Mouse (Mus musculus) left cerebral cortex, adult 18-20 months (tissue): ENCODE results near the gene Cct7. TPM values are rescaled to one million over a fixed set of nuclear protein-coding genes. Genes with fewer than 3 reads are reported as not detected.

Experiments used
- DNase-seq, 2 experiments: peaks; one replicate each; pipeline ENCODE4 v3.0.0; 2021 to 2022; ENCODE audit warnings: low spot score in 2 of 2, mixed read lengths in 1 of 2
- total RNA-seq, 2 experiments: library from RNA; stranded (reverse); gene quantifications; 2 replicates each; pipeline ENCODE4 v1.2.3; 2021

Cct7 gene
- total RNA-seq, 2 experiments from 2014 or later: 227 to 234 TPM

- DNase-seq: no peak
These were observed 49.1 kb downstream of the Cct7 start for GRCm38 (mm10) chr6:85500416-85500815.

GRCm38 (mm10) chr6:85501571-85502102 is 50.3 kb downstream of the Cct7 start:
- DNase-seq: no peak

- peak in 1 of 2 experiments; percentile 46 for DNase-seq
These were observed 51.0 kb downstream of the Cct7 start for GRCm38 (mm10) chr6:85502103-85502910.

DNA sequence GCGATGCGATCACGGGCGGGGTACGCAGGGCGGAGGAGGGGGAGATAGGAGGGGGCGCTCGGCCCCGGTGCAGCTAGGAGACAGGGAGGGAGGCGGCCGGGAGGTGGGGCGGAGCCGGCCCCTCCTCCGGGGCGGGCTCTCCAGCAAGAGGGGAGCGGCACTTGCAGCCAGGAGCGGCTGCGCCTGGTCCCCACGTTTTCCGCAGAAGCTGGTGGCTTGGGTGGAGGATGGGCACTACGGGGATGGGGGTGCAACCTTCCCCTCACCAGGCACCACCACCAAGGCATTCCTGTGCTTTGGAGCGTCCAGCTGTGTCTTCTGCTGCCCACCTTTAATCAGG is 51.6 kb downstream of the Cct7 start, which contains the start of gene Fbxo41:
Fbxo41 (minus strand) TSS at position 84 of the 340 bp plus-strand sequence.
- DNase-seq: peak; percentile 68 to 78

GRCm38 (mm10) chr6:85504908-85505307 is 53.6 kb downstream of the Cct7 start:
- DNase-seq: no peak

DNA sequence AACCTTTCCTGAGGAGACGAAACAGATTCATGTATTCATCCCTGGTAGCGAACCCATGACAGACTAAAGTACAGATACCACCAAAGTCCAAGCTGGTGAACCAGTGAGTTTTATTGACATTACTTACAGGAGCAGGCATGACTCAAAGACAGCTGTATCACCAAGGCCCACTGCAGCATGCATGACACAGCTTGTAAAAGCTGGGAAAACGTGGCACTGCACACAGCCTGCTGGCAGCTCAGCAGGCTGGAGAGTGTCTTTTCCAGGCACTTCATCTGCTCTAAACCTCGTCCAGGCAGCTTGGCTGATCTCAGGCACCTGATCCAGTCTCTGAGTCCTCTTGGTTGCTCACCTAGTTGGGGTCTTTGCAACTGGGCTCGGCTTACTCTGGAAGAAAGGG is 57.3 kb downstream of the Cct7 start:
- DNase-seq: no peak

DNA sequence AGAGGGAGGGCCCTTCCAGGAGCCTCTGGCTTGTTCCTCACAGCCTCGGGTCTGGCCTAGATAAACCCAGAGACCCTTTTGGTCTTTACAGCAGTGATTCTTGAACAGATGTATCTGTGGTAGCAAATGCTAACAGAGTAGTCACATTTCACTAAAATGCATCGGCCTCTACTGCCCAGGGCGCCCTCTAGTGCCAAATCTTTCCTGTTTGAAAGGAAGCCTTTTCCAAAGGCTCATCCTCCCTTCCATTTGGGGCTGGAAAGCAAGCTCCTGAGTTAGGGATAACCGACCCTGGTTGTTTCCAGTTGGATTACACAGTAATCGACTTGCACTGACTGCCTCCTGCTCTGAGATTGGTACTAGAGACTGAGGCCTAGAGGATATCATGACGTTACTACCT is 59.2 kb downstream of the Cct7 start:
- DNase-seq: peak; percentile 79 to 91

GRCm38 (mm10) chr6:85511286-85512055 is 60.2 kb downstream of the Cct7 start:
- peak; percentile 35 to 51 for DNase-seq

DNA sequence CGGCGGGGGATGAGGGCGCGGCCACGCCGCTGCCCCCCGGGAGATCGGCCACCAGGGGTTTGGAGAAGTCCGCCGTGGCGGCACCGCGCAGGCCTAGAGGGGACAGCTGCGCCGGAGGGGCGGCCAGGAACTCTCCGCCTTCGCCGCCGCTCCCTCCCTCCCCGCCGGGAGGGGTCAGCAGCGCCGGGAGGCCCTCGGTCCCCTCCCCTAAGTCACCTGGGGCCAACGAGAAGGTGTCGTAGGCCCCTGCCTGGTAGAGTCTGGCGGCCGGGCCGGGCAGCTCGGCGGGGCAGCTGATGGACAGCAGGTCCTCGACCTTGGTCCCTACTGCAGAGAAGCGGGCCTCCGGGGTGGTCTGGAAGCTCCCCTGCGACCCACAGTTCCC is 60.7 kb downstream of the Cct7 start:
- no peak for DNase-seq

GRCm38 (mm10) chr6:85512577-85513530 is 61.5 kb downstream of the Cct7 start:
- peak; percentile 33 to 48 for DNase-seq

DNA sequence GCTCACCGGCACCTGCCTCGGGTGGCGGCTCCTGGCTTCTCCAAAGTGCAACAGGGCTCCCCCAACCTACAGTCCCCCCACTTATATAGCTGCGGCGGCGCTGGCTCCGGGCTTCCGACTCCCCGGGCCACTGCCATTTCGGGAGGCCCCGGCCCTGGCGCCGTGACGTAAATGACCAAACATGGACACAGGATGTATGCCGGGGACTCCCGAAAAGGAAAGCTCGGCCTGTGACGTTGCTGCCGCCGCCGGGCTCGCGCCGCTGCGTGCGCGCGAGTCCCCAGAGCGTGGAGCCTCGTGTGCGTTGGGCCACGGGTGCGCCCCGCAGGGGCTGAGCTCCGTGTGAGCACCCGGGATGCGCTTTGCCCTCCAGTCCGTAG is 62.2 kb downstream of the Cct7 start, which contains the start of gene Egr4:
Egr4 (minus strand) TSS at position 59 of the 380 bp plus-strand sequence.
- peak; percentile 93 to 94 for DNase-seq

DNA sequence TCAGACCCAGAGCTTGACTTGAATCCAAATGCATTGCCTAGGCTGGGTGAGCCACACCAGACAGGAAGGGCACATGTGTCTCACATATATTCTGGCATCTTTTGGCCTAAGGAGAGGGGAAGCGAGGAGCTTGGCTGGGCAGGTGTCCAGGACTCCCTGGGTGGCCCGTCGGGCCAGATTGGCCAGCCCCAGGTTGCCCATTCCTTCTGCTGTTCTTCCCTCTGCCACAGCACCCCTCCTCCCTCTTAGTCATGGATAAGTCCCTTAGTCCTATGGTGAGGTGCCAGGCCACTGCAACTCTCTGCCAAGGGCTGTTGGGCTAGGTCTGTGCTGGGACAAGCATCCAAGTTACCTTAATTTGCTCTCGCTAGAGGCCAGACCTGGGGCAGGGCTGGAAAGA is 64.6 kb downstream of the Cct7 start:
- DNase-seq: no peak

Other genes starting within 250 kb of the Cct7 start
- 100 to 1,000 TPM; 163 to 164 TPM for gene Sfxn5, start 118.1 kb upstream of the Cct7 start, total RNA-seq
- gene Rab11fip5, start 76.9 kb upstream of the Cct7 start, total RNA-seq: 10 to 100 TPM; 81.7 to 82.1 TPM
- gene Noto, start 27.6 kb upstream of the Cct7 start, total RNA-seq: not detected
- 10 to 100 TPM; 54.8 to 55.3 TPM for gene Smyd5, start 19.5 kb upstream of the Cct7 start, total RNA-seq
- 10 to 100 TPM; 20.3 to 28.0 TPM for gene Pradc1, start 456 bp downstream of the Cct7 start, total RNA-seq
- gene Fbxo41, start 51.5 kb downstream of the Cct7 start, total RNA-seq: 10 to 100 TPM; 91.2 to 92.5 TPM
- gene Egr4, start 62.1 kb downstream of the Cct7 start, total RNA-seq: 10 to 100 TPM; 52.1 to 74.8 TPM
- gene Alms1, start 136.0 kb downstream of the Cct7 start, total RNA-seq: 1 to 10 TPM; 8.5 to 9.4 TPM